Mouse (Mus musculus) limb, embryonic 12.5 days (tissue): ENCODE measurements around the gene Gm21897. TPM values are rescaled to one million over a fixed set of nuclear protein-coding genes. Genes with fewer than 3 reads are reported as not detected.
"Not testable (repeated sequence)": the region's sequence is repeated elsewhere in the genome, so short reads cannot be mapped to it uniquely, and the experiment has no call there.

ENCODE experiments used
- ATAC-seq: fragments of 200-750 bp; cut with Nextera tagmentation; 2 replicates; pipeline ENCODE4 v1.8.0; 2017; ENCODE audit warnings: low read depth, moderate TSS enrichment; ENCODE audit not compliant: insufficient number of reproducible peaks, insufficient read depth, low FRiP score, low TSS enrichment
- H3K27ac ChIP-seq: fragments of 300-500 bp; sonication (generic); 2 replicates; pipeline ENCODE4 v1.5.1; 2016; ENCODE audit warnings: mild to moderate bottlenecking, moderate library complexity
- H3K27me3 ChIP-seq: fragments of 300-500 bp; sonication (generic); 2 replicates; pipeline ENCODE4 v1.6.1; 2016; ENCODE audit warnings: mild to moderate bottlenecking, moderate library complexity
- H3K36me3 ChIP-seq: fragments of 300-500 bp; sonication (generic); 2 replicates; pipeline ENCODE4 v1.6.1; 2016; ENCODE audit warnings: mild to moderate bottlenecking, moderate library complexity
- H3K4me1 ChIP-seq: fragments of 300-500 bp; sonication (generic); replicated peaks from 2 replicates; pipeline ENCODE4 v1.6.1; 2016
- H3K4me2 ChIP-seq: fragments of 300-500 bp; sonication (generic); 2 replicates; pipeline ENCODE4 v1.6.1; 2016; ENCODE audit warnings: mild to moderate bottlenecking, moderate library complexity
- H3K4me3 ChIP-seq: fragments of 300-500 bp; sonication (generic); replicated peaks from 2 replicates; pipeline ENCODE4 v1.5.1; 2016; ENCODE audit warnings: mild to moderate bottlenecking
- H3K9ac ChIP-seq: fragments of 300-500 bp; sonication (generic); replicated peaks from 2 replicates; pipeline ENCODE4 v1.6.1; 2016; ENCODE audit warnings: mild to moderate bottlenecking, moderate library complexity
- H3K9me3 ChIP-seq: fragments of 300-500 bp; sonication (generic); 2 replicates; pipeline ENCODE4 v1.6.1; 2016; ENCODE audit warnings: mild to moderate bottlenecking, moderate library complexity
- WGBS: fragments of 180-500 bp; shearing (Covaris S2); methylation state at CpG from one replicate; pipeline ENCODE4 v1.1.7; 2016; 5-methylcytosine and 5-hydroxymethylcytosine counted together
- polyA plus RNA-seq: library from polyadenylated mRNA; unstranded; fragments of >200 nt; fragmentation: Nextera tagmentation; extraction: Ambion mirVana; gene quantifications from 2 replicates; pipeline ENCODE4 v1.2.1, GENCODE M21; 2016

The Gm21897 gene
- polyA plus RNA-seq = not detected in 2 replicates

- not testable (repeated sequence) for H3K27me3 ChIP-seq, H3K4me2 ChIP-seq, ATAC-seq, H3K36me3 ChIP-seq, H3K4me3 ChIP-seq, H3K27ac ChIP-seq, H3K9me3 ChIP-seq, H3K4me1 ChIP-seq, H3K9ac ChIP-seq
- no CpG with 5 or more reads among the region's 4 CpGs for WGBS
Observed at GRCm38 (mm10) chr16:15317158-15317557, at the start of gene Gm21897. Gene Gm21897, plus strand, starts transcription at chr16:15317458.

GRCm38 (mm10) chr16:15272291-15272690, 45.0 kb upstream of the Gm21897 start:
- Histone ChIP-seq H3K4me2 (no peak overlapping the region), H3K9ac (no peak overlapping the region), H3K27me3 (no peaks in the 10 kb centered on the region), H3K9me3 (no peaks in the 10 kb centered on the region), H3K4me3 (no peak overlapping the region), H3K4me1 (peaks cover 6% of the 10 kb centered on the region; the same call in 1 of the 2 replicates), H3K36me3 (no peaks in the 10 kb centered on the region), H3K27ac (no peak overlapping the region)
- no peak for ATAC-seq
- WGBS = 75% methylated on average over 1 of the region's 1 CpGs

DNA sequence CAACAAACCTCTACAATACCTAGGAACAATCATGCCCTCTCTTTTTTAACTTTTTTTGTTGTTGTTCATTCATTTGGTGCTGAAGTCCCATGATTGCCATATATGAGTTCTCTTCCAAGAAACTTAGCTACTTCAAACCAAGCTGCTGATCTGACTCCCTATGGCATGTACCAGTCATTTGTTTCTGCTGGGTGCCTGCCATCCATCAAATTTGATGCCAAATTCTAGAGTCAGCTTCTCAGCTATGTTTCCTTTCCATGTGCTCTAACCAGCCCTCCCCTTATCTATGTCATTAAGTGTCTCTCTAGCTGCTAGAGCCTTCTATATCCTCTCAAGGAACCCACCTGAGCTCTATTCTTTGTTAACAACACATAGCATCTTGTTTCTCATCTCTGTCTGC, 39.8 kb upstream of the Gm21897 start:
- Histone ChIP-seq H3K9me3 (no peaks in the 10 kb centered on the region), H3K27me3 (no peaks in the 10 kb centered on the region)
- no peak for ATAC-seq

DNA sequence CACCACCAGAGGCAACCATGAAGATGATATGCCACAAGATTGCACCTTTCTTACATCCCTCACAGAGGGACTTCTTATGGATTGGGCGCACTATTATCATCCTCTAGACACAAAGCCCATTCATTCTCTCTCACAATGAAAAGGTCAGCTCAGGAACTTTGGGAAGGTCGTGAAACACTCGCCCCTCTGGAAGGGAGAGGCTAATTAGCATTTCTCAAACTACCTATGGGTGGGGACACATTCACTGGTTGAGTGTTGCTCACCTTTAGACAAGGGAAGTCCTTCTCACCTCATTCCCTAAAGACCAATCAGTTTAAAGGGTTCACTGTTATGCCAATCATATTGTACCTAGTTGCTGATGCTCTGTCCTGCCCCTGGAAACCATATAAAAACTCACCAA, 24.2 kb upstream of the Gm21897 start:
- Histone ChIP-seq H3K4me3 (no peak overlapping the region), H3K27ac (no peak overlapping the region)

More for the DNA sequence above, 39.8 kb upstream of the Gm21897 start:
- H3K4me3 ChIP-seq = no peak overlapping the region
- H3K9ac ChIP-seq = no peak overlapping the region
- no peaks in the 10 kb centered on the region for H3K36me3 ChIP-seq
- no peaks in the 10 kb centered on the region for H3K4me1 ChIP-seq
- H3K4me2 ChIP-seq = no peak overlapping the region
- no peak overlapping the region for H3K27ac ChIP-seq

GRCm38 (mm10) chr16:15294289-15294688, 23.0 kb upstream of the Gm21897 start:
- no peak overlapping the region for H3K4me2 ChIP-seq
- H3K4me1 ChIP-seq = peaks cover 27% of the 10 kb centered on the region
- no peaks in the 10 kb centered on the region for H3K9me3 ChIP-seq
- no peak for ATAC-seq
- H3K27me3 ChIP-seq = no peaks in the 10 kb centered on the region
- peak overlapping the region; percentile 84 for H3K27ac ChIP-seq
- no peak overlapping the region for H3K9ac ChIP-seq
- no peak overlapping the region for H3K4me3 ChIP-seq
- H3K36me3 ChIP-seq = no peaks in the 10 kb centered on the region
- 41% methylated on average over 1 of the region's 1 CpGs for WGBS

More for the DNA sequence above, 24.2 kb upstream of the Gm21897 start:
- peaks cover 27% of the 10 kb centered on the region for H3K4me1 ChIP-seq
- no peaks in the 10 kb centered on the region for H3K27me3 ChIP-seq
- no peaks in the 10 kb centered on the region for H3K36me3 ChIP-seq
- H3K9me3 ChIP-seq = no peaks in the 10 kb centered on the region
- ATAC-seq = no peak
- H3K9ac ChIP-seq = no peak overlapping the region
- 85% methylated on average over 3 of the region's 3 CpGs for WGBS
- H3K4me2 ChIP-seq = no peak overlapping the region

DNA sequence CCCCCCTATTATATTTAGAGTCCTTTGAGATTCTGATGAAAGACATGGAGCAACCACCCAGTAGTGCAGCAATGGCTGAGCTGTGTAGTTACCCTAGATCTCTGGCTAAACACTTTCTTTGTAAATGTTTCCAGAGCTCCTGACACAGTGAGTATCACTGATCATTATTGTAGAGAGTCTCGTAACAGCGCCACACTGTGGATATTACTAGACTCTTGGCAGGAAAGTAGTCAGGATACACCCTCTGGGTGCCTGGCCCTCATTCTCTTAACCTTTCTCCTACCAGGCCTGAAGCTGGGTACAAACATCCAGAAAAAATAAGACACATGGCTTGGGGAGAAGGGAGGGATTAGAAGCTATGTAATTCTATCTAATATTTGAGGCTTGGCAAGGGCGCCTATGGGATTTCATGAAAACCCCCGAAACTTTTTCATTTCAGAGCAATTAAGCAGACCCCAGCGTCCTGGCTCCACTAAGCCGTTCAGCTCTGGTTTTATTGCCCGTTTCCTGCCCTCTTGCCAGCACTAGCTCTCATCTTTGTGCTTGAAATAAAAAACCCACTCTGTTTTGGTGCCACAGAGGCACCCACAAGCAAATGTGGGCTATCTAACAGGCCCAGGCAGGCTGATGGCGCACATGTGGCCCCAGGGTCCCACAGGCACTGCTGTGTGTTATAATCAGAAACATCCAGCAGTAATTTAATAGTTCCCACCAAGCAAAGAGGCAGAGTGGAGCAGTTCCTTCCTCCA, 22.2 kb upstream of the Gm21897 start:
- H3K4me2 ChIP-seq = peak overlapping the region; percentile 8; the same call in 1 of the 2 replicates
- peak; percentile 94 for ATAC-seq
- no peaks in the 10 kb centered on the region for H3K36me3 ChIP-seq
- no peaks in the 10 kb centered on the region for H3K9me3 ChIP-seq
- no peak overlapping the region for H3K9ac ChIP-seq
- no peaks in the 10 kb centered on the region for H3K27me3 ChIP-seq
- WGBS = 4% methylated on average over 8 of the region's 8 CpGs
- no peak overlapping the region for H3K4me3 ChIP-seq
- H3K27ac ChIP-seq = peak overlapping the region; percentile 84
- peaks cover 27% of the 10 kb centered on the region for H3K4me1 ChIP-seq

- Histone ChIP-seq H3K27me3 (no peaks in the 10 kb centered on the region), H3K4me1 (no peaks in the 10 kb centered on the region), H3K36me3 (no peaks in the 10 kb centered on the region), H3K4me2 (no peak overlapping the region), H3K27ac (no peak overlapping the region), H3K9me3 (no peaks in the 10 kb centered on the region), H3K9ac (no peak overlapping the region), H3K4me3 (no peak overlapping the region)
- no peak for ATAC-seq
Observed at GRCm38 (mm10) chr16:15334526-15334925, 17.3 kb downstream of the Gm21897 start.

- Histone ChIP-seq H3K4me3 (no peak overlapping the region), H3K27me3 (no peaks in the 10 kb centered on the region), H3K4me1 (no peaks in the 10 kb centered on the region), H3K4me2 (no peak overlapping the region), H3K36me3 (no peaks in the 10 kb centered on the region), H3K27ac (no peak overlapping the region), H3K9me3 (no peaks in the 10 kb centered on the region), H3K9ac (no peak overlapping the region)
- ATAC-seq = no peak
- WGBS = 81% methylated on average over 4 of the region's 4 CpGs
Observed at GRCm38 (mm10) chr16:15339051-15339450, 21.8 kb downstream of the Gm21897 start.

DNA sequence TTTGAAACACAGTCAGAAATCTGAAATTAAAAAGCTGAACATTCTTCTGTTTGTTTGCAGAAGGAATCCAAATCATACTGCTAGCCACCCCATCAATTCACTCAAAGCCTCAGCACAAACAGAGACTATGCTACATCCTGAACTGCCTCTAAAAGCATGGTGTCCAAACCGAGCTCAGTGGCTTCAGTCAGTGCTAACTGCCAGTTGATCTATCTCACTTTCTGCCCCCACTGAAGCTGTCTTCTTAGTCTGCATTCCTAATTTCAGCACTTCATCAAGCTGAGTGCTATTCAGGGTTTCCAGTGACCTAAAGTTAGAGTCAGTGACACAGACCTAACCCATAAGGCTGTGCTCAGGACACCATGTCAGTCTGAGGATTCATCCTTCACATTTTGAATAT, 28.8 kb downstream of the Gm21897 start:
- no peak overlapping the region for H3K4me3 ChIP-seq
- H3K36me3 ChIP-seq = no peaks in the 10 kb centered on the region
- no peak overlapping the region for H3K4me2 ChIP-seq
- no peak overlapping the region for H3K9ac ChIP-seq
- no peaks in the 10 kb centered on the region for H3K27me3 ChIP-seq
- H3K27ac ChIP-seq = no peak overlapping the region
- no peaks in the 10 kb centered on the region for H3K9me3 ChIP-seq
- no peak for ATAC-seq
- H3K4me1 ChIP-seq = no peaks in the 10 kb centered on the region
- WGBS = 56% methylated on average over 1 of the region's 1 CpGs

- no peaks in the 10 kb centered on the region for H3K4me1 ChIP-seq
- H3K27me3 ChIP-seq = no peaks in the 10 kb centered on the region
- H3K36me3 ChIP-seq = no peaks in the 10 kb centered on the region
- WGBS = 51% methylated on average over 2 of the region's 2 CpGs
- H3K27ac ChIP-seq = no peak overlapping the region
- H3K9ac ChIP-seq = no peak overlapping the region
- no peak overlapping the region for H3K4me3 ChIP-seq
- no peaks in the 10 kb centered on the region for H3K9me3 ChIP-seq
- no peak for ATAC-seq
- H3K4me2 ChIP-seq = no peak overlapping the region
Observed at GRCm38 (mm10) chr16:15349381-15349780, 32.1 kb downstream of the Gm21897 start.

- Histone ChIP-seq H3K9ac (no peak overlapping the region), H3K4me3 (no peak overlapping the region), H3K9me3 (no peaks in the 10 kb centered on the region), H3K4me2 (no peak overlapping the region), H3K27ac (no peak overlapping the region), H3K4me1 (no peaks in the 10 kb centered on the region), H3K27me3 (no peaks in the 10 kb centered on the region), H3K36me3 (no peaks in the 10 kb centered on the region)
- ATAC-seq = no peak
- WGBS = 87% methylated on average over 1 of the region's 1 CpGs
Observed at GRCm38 (mm10) chr16:15351301-15351700, 34.0 kb downstream of the Gm21897 start.

DNA sequence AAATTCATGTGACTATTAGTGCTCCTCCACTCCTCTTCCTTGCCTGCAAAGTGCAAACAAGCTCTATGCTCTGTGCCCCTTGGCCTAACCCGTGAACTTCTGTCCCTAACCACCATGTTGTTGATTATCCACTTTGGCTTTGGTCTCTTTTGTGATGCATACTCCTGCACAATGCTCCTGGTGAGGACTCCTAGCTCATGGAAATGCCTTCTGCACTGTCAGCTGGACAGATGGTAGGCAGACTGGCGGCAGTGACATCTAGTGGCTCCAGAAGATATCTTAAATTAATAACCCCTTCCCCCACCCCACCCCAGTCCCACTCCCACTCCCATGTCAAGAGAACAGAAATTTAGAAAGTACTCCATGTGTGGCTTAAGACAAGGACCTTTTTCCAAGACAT, 35.1 kb downstream of the Gm21897 start:
- H3K4me2 ChIP-seq = no peak overlapping the region
- H3K4me3 ChIP-seq = no peak overlapping the region
- H3K9ac ChIP-seq = no peak overlapping the region
- WGBS = 66% methylated on average over 2 of the region's 2 CpGs
- ATAC-seq = no peak; the same call in 1 of the 2 replicates
- no peak overlapping the region for H3K27ac ChIP-seq
- H3K4me1 ChIP-seq = no peaks in the 10 kb centered on the region
- no peaks in the 10 kb centered on the region for H3K9me3 ChIP-seq
- H3K27me3 ChIP-seq = no peaks in the 10 kb centered on the region
- H3K36me3 ChIP-seq = no peaks in the 10 kb centered on the region
